14 mouse cellular contexts compared by ENCODE assay signal in genomic region chr19:49966284-49966841, GRCm38 (mm10).
A peak's percentile ranks its signal among the peaks of the same experiment; 100 is the strongest.
DNase-seq lines count a peak whose midpoint lies in the region; ATAC-seq and TF ChIP-seq lines count a peak whose summit lies in the region.
"Had no signal": no experiment of that assay in that cellular context is flagged by ENCODE, and none has a peak within 500 bp of the region (broad histone marks: within the 10 kb centered on the region; RNA-seq: fewer than 3 reads in every experiment).

No protein-coding gene starts in this region.

- H3K4me3 ChIP-seq in neural tube, embryonic 15.5 days (replicated peaks) = no peak overlapping the region
- H3K4me3 ChIP-seq in stomach, postnatal 0 days (ENCODE audit: low read depth, low read length) = no peak overlapping the region
- H3K4me3 ChIP-seq: hindbrain, embryonic 12.5 days; limb, embryonic 12.5 days had no signal

- no peaks in the 10 kb centered on the region for H3K27me3 ChIP-seq in neural tube, embryonic 15.5 days (replicated peaks)
- H3K27me3 ChIP-seq in stomach, postnatal 0 days (ENCODE audit: control insufficient read depth, insufficient read depth, low read length) = no peaks in the 10 kb centered on the region
- H3K27me3 ChIP-seq: hindbrain, embryonic 12.5 days; limb, embryonic 12.5 days had no signal

- H3K27ac ChIP-seq in neural tube, embryonic 15.5 days (replicated peaks) = no peak overlapping the region
- H3K27ac ChIP-seq in stomach, postnatal 0 days (replicated peaks) = no peak overlapping the region
- H3K27ac ChIP-seq: hindbrain, embryonic 12.5 days; limb, embryonic 12.5 days had no signal

- intact Hi-C loops in left cerebral cortex, postnatal 4 days (cut with DNase I) = no loop called here

- H3K4me1 ChIP-seq in neural tube, embryonic 15.5 days = no peaks in the 10 kb centered on the region
- H3K4me1 ChIP-seq in stomach, postnatal 0 days (replicated peaks; ENCODE audit: control insufficient read depth, insufficient read depth) = no peaks in the 10 kb centered on the region
- H3K4me1 ChIP-seq: hindbrain, embryonic 12.5 days; limb, embryonic 12.5 days had no signal

- 83% methylated on average over 6 of the region's 6 CpGs for WGBS in neural tube, embryonic 15.5 days
- WGBS in stomach, postnatal 0 days = 65% methylated on average over 6 of the region's 6 CpGs

- H3K36me3 ChIP-seq in neural tube, embryonic 15.5 days = no peaks in the 10 kb centered on the region
- no peaks in the 10 kb centered on the region for H3K36me3 ChIP-seq in stomach, postnatal 0 days (ENCODE audit: control insufficient read depth, insufficient read depth, low read length)
- H3K36me3 ChIP-seq: hindbrain, embryonic 12.5 days; limb, embryonic 12.5 days had no signal

- H3K9me3 ChIP-seq in neural tube, embryonic 15.5 days (replicated peaks) = no peaks in the 10 kb centered on the region
- H3K9me3 ChIP-seq in stomach, postnatal 0 days (ENCODE audit: control insufficient read depth, low read length) = no peaks in the 10 kb centered on the region
- H3K9me3 ChIP-seq: hindbrain, embryonic 12.5 days; limb, embryonic 12.5 days had no signal

- no peak for TF ChIP-seq CTCF in stomach, postnatal 0 days (IDR thresholded peaks at IDR 0.05; ENCODE audit: low read depth)

- TF ChIP-seq EP300 in stomach, postnatal 0 days (optimal IDR thresholded peaks at IDR 0.05) = no peak

- H3K9ac ChIP-seq in neural tube, embryonic 15.5 days (replicated peaks) = no peak overlapping the region
- no peak overlapping the region for H3K9ac ChIP-seq in stomach, postnatal 0 days (ENCODE audit: low read length)
- H3K9ac ChIP-seq: hindbrain, embryonic 12.5 days; limb, embryonic 12.5 days had no signal

- ATAC-seq in cerebellum, adult (ENCODE audit: insufficient number of reproducible peaks, low FRiP score, low TSS enrichment) = 0 out of 2 replicates have a peak, but pooled peaks have one; percentile 66
- ATAC-seq in neural tube, embryonic 15.5 days (ENCODE audit: low FRiP score) = no peak
- ATAC-seq in stomach, postnatal 0 days (ENCODE audit: low FRiP score, low TSS enrichment) = no peak

- DNase-seq in cerebellum, adult 8-10 months = no peak
- peak; percentile 3 to 16 for DNase-seq in left cerebral cortex, adult 8-10 months (ENCODE audit: low spot score in 2 of 2)
- no peak for DNase-seq in left cerebral cortex, postnatal 4 days
- DNase-seq in cerebellum, postnatal 14 days = peak; percentile 40 to 61
- peak; percentile 40 to 46 for DNase-seq in right cerebral cortex, postnatal 10 days (ENCODE audit: low spot score in 2 of 2)
- DNase-seq in stomach, postnatal 0 days (ENCODE audit: low spot score) = no peak
- DNase-seq: heart, adult 18-20 months; kidney, adult 11 months; kidney, postnatal 36 days; lung, adult 18-20 months had no signal

- H3K4me2 ChIP-seq in neural tube, embryonic 15.5 days = no peak overlapping the region
- H3K4me2 ChIP-seq in stomach, postnatal 0 days (replicated peaks; ENCODE audit: low read depth) = no peak overlapping the region
- H3K4me2 ChIP-seq: hindbrain, embryonic 12.5 days; limb, embryonic 12.5 days had no signal

Comparison
In these comparisons a context has a peak if more than half of its experiments do, and no peak if none do; other contexts are left out.
1. DNase-seq: peak in left cerebral cortex, adult 8-10 months (2 of 2), cerebellum, postnatal 14 days (2 of 2) and right cerebral cortex, postnatal 10 days (2 of 2); none in cerebellum, adult 8-10 months (single experiment), left cerebral cortex, postnatal 4 days (single experiment) and stomach, postnatal 0 days (single experiment).